Mouse (Mus musculus) forebrain, embryonic 14.5 days (tissue): Measurements from ENCODE around the gene Me3. TPM values are rescaled to one million over a fixed set of nuclear protein-coding genes. Genes with fewer than 3 reads are reported as not detected.
A peak's percentile ranks its signal among the peaks of the same experiment; 100 is the strongest.

Experiments used
- ATAC-seq: fragments of 200-750 bp; cut with Nextera tagmentation; 2 replicates; pipeline ENCODE4 v1.8.0; 2017; ENCODE audit warnings: mild to moderate bottlenecking, moderate library complexity
- DNase-seq: peaks from one replicate; pipeline ENCODE4 v3.0.0-alpha.2; 2015; ENCODE audit warnings: low spot score
- H3K27ac ChIP-seq: fragments of 300-500 bp; sonication (generic); 2 replicates; pipeline ENCODE4 v1.5.1; 2014; ENCODE audit warnings: low read depth, mild to moderate bottlenecking, control low read depth, low read length, moderate library complexity
- H3K27me3 ChIP-seq: fragments of 300-500 bp; sonication (generic); replicated peaks from 2 replicates; pipeline ENCODE4 v1.6.1; 2014; ENCODE audit warnings: low read length, control low read depth, mixed read lengths; ENCODE audit not compliant: control insufficient read depth, insufficient read depth
- H3K36me3 ChIP-seq: fragments of 300-500 bp; sonication (generic); 2 replicates; pipeline ENCODE4 v1.6.1; 2014; ENCODE audit warnings: low read length, control low read depth; ENCODE audit not compliant: control insufficient read depth, insufficient read depth
- H3K4me1 ChIP-seq: fragments of 300-500 bp; sonication (generic); 2 replicates; pipeline ENCODE4 v1.6.1; 2014; ENCODE audit warnings: antibody characterized with exemption, low read length, control low read depth; ENCODE audit not compliant: control insufficient read depth, insufficient read depth
- H3K4me2 ChIP-seq: fragments of 300-500 bp; sonication (generic); 2 replicates; pipeline ENCODE4 v1.6.1; 2014; ENCODE audit warnings: mild to moderate bottlenecking, control low read depth, low read length
- H3K4me3 ChIP-seq: fragments of 300-500 bp; sonication (generic); 2 replicates; pipeline ENCODE4 v1.5.1; 2014; ENCODE audit warnings: low read depth, low read length, control low read depth
- H3K9ac ChIP-seq: fragments of 300-500 bp; sonication (generic); 2 replicates; pipeline ENCODE4 v1.6.1; 2014; ENCODE audit warnings: mild to moderate bottlenecking, low read length, control low read depth, moderate library complexity
- H3K9me3 ChIP-seq: fragments of 300-500 bp; sonication (generic); replicated peaks from 2 replicates; pipeline ENCODE4 v1.6.1; 2016; ENCODE audit warnings: low read length, control low read depth, mixed read lengths; ENCODE audit not compliant: control insufficient read depth
- WGBS: fragments of 180-500 bp; shearing (Covaris S2); extraction: QIAGEN DNeasy Blood & Tissue Kit; methylation state at CpG from one replicate; pipeline ENCODE4 v1.1.7; 2014; 5-methylcytosine and 5-hydroxymethylcytosine counted together
- polyA plus RNA-seq: library from polyadenylated mRNA; unstranded; fragments of >200 nt; fragmentation: Nextera tagmentation; extraction: Ambion mirVana; gene quantifications from 2 replicates; pipeline ENCODE4 v1.2.1, GENCODE M21; 2014

The Me3 gene
- polyA plus RNA-seq, 1 experiment from 2014 or later = 3.2 TPM

DNA sequence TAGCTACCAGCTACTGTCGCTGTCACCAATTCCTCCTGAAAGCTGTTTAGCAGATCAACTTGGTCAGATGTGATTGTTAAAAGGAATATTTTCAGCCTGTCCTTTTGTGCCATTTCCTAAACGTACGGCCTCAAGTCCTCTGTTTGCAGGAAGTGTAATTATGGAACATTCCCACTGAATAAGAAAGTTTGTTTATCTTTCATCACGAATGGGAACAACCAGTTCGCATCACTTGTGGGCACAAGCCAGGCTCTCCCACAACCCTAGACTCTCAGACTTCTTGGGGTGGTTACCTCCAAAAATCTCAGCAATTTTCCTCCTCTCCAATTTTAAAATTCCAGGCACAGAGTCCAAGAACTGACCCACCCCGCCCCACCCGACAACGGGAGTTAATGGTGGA is 207.5 kb downstream of the Me3 start:
- Histone ChIP-seq H3K27me3 (no peaks in the 10 kb centered on the region), H3K4me2 (no peak overlapping the region), H3K36me3 (no peaks in the 10 kb centered on the region), H3K4me3 (no peak overlapping the region), H3K27ac (no peak overlapping the region), H3K9me3 (no peaks in the 10 kb centered on the region), H3K4me1 (no peaks in the 10 kb centered on the region), H3K9ac (no peak overlapping the region)
- ATAC-seq (no peak), DNase-seq (no peak)
- WGBS = 86% methylated on average over 8 of the region's 8 CpGs

GRCm38 (mm10) chr7:89841670-89842403 is 209.6 kb downstream of the Me3 start:
- H3K4me2 ChIP-seq = no peak overlapping the region

GRCm38 (mm10) chr7:89842404-89842715 is 210.2 kb downstream of the Me3 start:
- no peak overlapping the region for H3K4me3 ChIP-seq
- no peak overlapping the region for H3K27ac ChIP-seq
- H3K4me2 ChIP-seq = no peak overlapping the region
- H3K9ac ChIP-seq = no peak overlapping the region
- H3K4me1 ChIP-seq = no peaks in the 10 kb centered on the region
- 93% methylated on average over 5 of the region's 5 CpGs for WGBS
- H3K36me3 ChIP-seq = no peaks in the 10 kb centered on the region
- DNase-seq (no peak), ATAC-seq (no peak)
- no peaks in the 10 kb centered on the region for H3K27me3 ChIP-seq
- no peaks in the 10 kb centered on the region for H3K9me3 ChIP-seq

More at GRCm38 (mm10) chr7:89841670-89842403, 209.6 kb downstream of the Me3 start:
- Histone ChIP-seq H3K9me3 (no peaks in the 10 kb centered on the region), H3K4me3 (no peak overlapping the region), H3K27ac (no peak overlapping the region), H3K9ac (no peak overlapping the region), H3K27me3 (no peaks in the 10 kb centered on the region), H3K36me3 (no peaks in the 10 kb centered on the region), H3K4me1 (no peaks in the 10 kb centered on the region)
- DNase-seq (peak; percentile 96), ATAC-seq (peak; percentile 86)
- WGBS = 36% methylated on average over 15 of the region's 15 CpGs

GRCm38 (mm10) chr7:89843121-89843520 is 210.9 kb downstream of the Me3 start:
- H3K9ac ChIP-seq = no peak overlapping the region
- no peaks in the 10 kb centered on the region for H3K9me3 ChIP-seq
- H3K27me3 ChIP-seq = no peaks in the 10 kb centered on the region
- H3K4me3 ChIP-seq = no peak overlapping the region
- no peak for DNase-seq
- WGBS = 67% methylated on average over 6 of the region's 6 CpGs
- H3K36me3 ChIP-seq = no peaks in the 10 kb centered on the region
- no peaks in the 10 kb centered on the region for H3K4me1 ChIP-seq
- H3K4me2 ChIP-seq = no peak overlapping the region
- ATAC-seq = no peak
- no peak overlapping the region for H3K27ac ChIP-seq

DNA sequence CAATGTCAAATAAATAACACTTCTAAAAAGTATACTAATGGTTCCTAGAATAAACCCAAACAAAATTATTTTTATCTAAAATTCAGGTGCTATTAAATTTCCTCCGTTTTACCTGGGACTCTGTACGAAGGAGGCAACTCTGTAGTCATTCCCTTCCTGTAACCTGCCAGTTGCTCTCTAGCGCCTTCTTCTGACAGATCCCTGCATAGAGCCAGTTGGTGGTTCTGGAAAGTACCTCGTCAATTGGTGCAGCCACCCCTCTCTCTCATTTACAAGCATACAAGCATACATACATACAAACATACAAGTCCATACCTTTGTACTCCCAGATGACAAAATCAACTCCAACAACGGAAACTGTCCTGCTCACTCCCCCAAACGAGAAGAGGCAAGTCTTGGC is 211.3 kb downstream of the Me3 start:
- no peaks in the 10 kb centered on the region for H3K27me3 ChIP-seq
- no peak overlapping the region for H3K4me2 ChIP-seq
- 22% methylated on average over 6 of the region's 6 CpGs for WGBS
- H3K9me3 ChIP-seq = no peaks in the 10 kb centered on the region
- no peaks in the 10 kb centered on the region for H3K4me1 ChIP-seq
- no peak for ATAC-seq
- H3K36me3 ChIP-seq = no peaks in the 10 kb centered on the region
- no peak overlapping the region for H3K27ac ChIP-seq
- no peak overlapping the region for H3K4me3 ChIP-seq
- no peak overlapping the region for H3K9ac ChIP-seq
- peak; percentile 22 for DNase-seq

DNA sequence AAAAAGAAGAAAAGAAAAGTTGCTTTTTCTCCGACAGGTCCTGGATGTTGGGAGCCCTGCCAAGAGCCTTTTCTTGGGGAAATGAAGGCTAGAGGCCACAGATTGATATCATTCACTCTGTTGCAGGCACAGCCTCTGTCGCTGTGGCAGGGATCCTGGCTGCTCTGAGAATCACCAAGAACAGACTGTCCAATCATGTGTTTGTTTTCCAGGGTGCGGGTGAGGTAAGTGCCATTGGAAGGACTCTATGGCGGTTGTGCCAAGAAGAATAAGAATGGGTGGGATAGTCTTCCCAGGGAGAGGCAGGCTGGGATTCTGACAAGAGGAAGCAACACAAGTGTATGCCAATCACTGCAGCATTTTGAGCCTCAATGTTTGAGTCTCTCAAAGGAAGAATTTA is 213.5 kb downstream of the Me3 start:
- no peak for ATAC-seq
- no peaks in the 10 kb centered on the region for H3K4me1 ChIP-seq
- no peak overlapping the region for H3K27ac ChIP-seq

GRCm38 (mm10) chr7:89850510-89850909 is 218.3 kb downstream of the Me3 start:
- Histone ChIP-seq H3K27me3 (no peaks in the 10 kb centered on the region), H3K4me3 (no peak overlapping the region), H3K4me1 (no peaks in the 10 kb centered on the region), H3K9me3 (no peaks in the 10 kb centered on the region), H3K36me3 (no peaks in the 10 kb centered on the region), H3K27ac (no peak overlapping the region), H3K4me2 (no peak overlapping the region), H3K9ac (no peak overlapping the region)
- DNase-seq = no peak
- ATAC-seq = no peak
- WGBS = 92% methylated on average over 3 of the region's 3 CpGs

More for the DNA sequence above, 213.5 kb downstream of the Me3 start:
- Histone ChIP-seq H3K9me3 (no peaks in the 10 kb centered on the region), H3K4me3 (no peak overlapping the region), H3K4me2 (no peak overlapping the region), H3K27me3 (no peaks in the 10 kb centered on the region), H3K36me3 (no peaks in the 10 kb centered on the region), H3K9ac (no peak overlapping the region)
- whole genome bisulfite sequencing = 49% methylated on average over 4 of the region's 4 CpGs
- no peak for DNase-seq

- DNase-seq (no peak), ATAC-seq (no peak)
Observed at GRCm38 (mm10) chr7:89852158-89853095, 220.2 kb downstream of the Me3 start.

DNA sequence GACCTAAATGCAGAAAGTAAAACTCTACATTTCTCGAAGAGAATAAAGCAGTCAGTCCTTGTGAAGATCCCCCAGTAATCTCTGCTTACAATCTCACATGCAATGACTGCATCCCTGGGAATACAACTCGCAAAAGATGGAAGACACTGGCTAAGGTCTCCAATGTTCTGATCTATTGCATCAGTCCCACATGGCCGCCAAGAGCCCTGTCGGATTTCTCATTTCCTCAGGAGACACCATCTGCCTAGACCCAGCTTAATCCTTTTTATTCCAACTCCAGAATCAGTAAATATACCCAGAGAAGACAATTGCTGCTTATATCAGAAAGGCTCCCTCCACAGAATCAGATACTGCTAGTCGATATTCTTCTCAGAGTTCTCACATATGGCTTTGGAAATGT is 220.9 kb downstream of the Me3 start:
- DNase-seq = no peak
- WGBS = 87% methylated on average over 5 of the region's 5 CpGs
- Histone ChIP-seq H3K4me1 (0 out of 2 replicates have a peak, but pooled peaks cover 2% of the 10 kb centered on the region), H3K9me3 (no peaks in the 10 kb centered on the region), H3K36me3 (no peaks in the 10 kb centered on the region), H3K4me2 (no peak overlapping the region), H3K4me3 (no peak overlapping the region), H3K27ac (no peak overlapping the region), H3K9ac (no peak overlapping the region), H3K27me3 (no peaks in the 10 kb centered on the region)
- no peak for ATAC-seq

More at GRCm38 (mm10) chr7:89852158-89853095, 220.2 kb downstream of the Me3 start:
- H3K9me3 ChIP-seq = no peaks in the 10 kb centered on the region
- no peak overlapping the region for H3K4me2 ChIP-seq
- H3K4me1 ChIP-seq = 0 out of 2 replicates have a peak, but pooled peaks cover 2% of the 10 kb centered on the region
- H3K9ac ChIP-seq = no peak overlapping the region
- no peak overlapping the region for H3K4me3 ChIP-seq
- H3K27me3 ChIP-seq = no peaks in the 10 kb centered on the region
- no peaks in the 10 kb centered on the region for H3K36me3 ChIP-seq
- WGBS = 79% methylated on average over 10 of the region's 10 CpGs
- no peak overlapping the region for H3K27ac ChIP-seq
